Mouse (Mus musculus) midbrain, embryonic 15.5 days (tissue): Measurements from ENCODE around the gene Sort1. TPM values are rescaled to one million over a fixed set of nuclear protein-coding genes. Genes with fewer than 3 reads are reported as not detected.
A peak's percentile ranks its signal among the peaks of the same experiment; 100 is the strongest.
"Not testable (repeated sequence)": the region's sequence is repeated elsewhere in the genome, so short reads cannot be mapped to it uniquely, and the experiment has no call there.

Experiments
- ATAC-seq: fragments of 200-750 bp; cut with Nextera tagmentation; replicated peaks from 2 replicates; pipeline ENCODE4 v1.8.0; 2017; ENCODE audit warnings: moderate TSS enrichment
- H3K27ac ChIP-seq: fragments of 300-500 bp; sonication (generic); 2 replicates; pipeline ENCODE4 v1.5.1; 2015; ENCODE audit warnings: mild to moderate bottlenecking, inconsistent platforms
- H3K27me3 ChIP-seq: fragments of 300-500 bp; sonication (generic); replicated peaks from 2 replicates; pipeline ENCODE4 v1.6.1; 2015; ENCODE audit warnings: inconsistent platforms
- H3K36me3 ChIP-seq: fragments of 300-500 bp; sonication (generic); replicated peaks from 2 replicates; pipeline ENCODE4 v1.6.1; 2015; ENCODE audit warnings: inconsistent platforms
- H3K4me1 ChIP-seq: fragments of 300-500 bp; sonication (generic); 2 replicates; pipeline ENCODE4 v1.6.1; 2015; ENCODE audit warnings: inconsistent platforms
- H3K4me2 ChIP-seq: fragments of 300-500 bp; sonication (generic); 2 replicates; pipeline ENCODE4 v1.6.1; 2015; ENCODE audit warnings: inconsistent platforms, mild to moderate bottlenecking, moderate library complexity
- H3K4me3 ChIP-seq: fragments of 300-500 bp; sonication (generic); 2 replicates; pipeline ENCODE4 v1.5.1; 2015; ENCODE audit warnings: mild to moderate bottlenecking, inconsistent platforms
- H3K9ac ChIP-seq: fragments of 300-500 bp; sonication (generic); 2 replicates; pipeline ENCODE4 v1.6.1; 2015; ENCODE audit warnings: mild to moderate bottlenecking, inconsistent platforms
- H3K9me3 ChIP-seq: fragments of 300-500 bp; sonication (generic); 2 replicates; pipeline ENCODE4 v1.6.1; 2016; ENCODE audit warnings: inconsistent platforms
- WGBS: fragments of 180-500 bp; shearing (Covaris S2); methylation state at CpG from one replicate; pipeline ENCODE4 v1.1.7; 2015; ENCODE audit warnings: mixed read lengths; 5-methylcytosine and 5-hydroxymethylcytosine counted together
- polyA plus RNA-seq: library from polyadenylated mRNA; unstranded; fragments of >200 nt; fragmentation: Nextera tagmentation; extraction: Ambion mirVana; gene quantifications from 2 replicates; pipeline ENCODE4 v1.2.1, GENCODE M21; 2015

Sort1 gene
- polyA plus RNA-seq, result 22.1 and 22.3 TPM in 2 replicates

DNA sequence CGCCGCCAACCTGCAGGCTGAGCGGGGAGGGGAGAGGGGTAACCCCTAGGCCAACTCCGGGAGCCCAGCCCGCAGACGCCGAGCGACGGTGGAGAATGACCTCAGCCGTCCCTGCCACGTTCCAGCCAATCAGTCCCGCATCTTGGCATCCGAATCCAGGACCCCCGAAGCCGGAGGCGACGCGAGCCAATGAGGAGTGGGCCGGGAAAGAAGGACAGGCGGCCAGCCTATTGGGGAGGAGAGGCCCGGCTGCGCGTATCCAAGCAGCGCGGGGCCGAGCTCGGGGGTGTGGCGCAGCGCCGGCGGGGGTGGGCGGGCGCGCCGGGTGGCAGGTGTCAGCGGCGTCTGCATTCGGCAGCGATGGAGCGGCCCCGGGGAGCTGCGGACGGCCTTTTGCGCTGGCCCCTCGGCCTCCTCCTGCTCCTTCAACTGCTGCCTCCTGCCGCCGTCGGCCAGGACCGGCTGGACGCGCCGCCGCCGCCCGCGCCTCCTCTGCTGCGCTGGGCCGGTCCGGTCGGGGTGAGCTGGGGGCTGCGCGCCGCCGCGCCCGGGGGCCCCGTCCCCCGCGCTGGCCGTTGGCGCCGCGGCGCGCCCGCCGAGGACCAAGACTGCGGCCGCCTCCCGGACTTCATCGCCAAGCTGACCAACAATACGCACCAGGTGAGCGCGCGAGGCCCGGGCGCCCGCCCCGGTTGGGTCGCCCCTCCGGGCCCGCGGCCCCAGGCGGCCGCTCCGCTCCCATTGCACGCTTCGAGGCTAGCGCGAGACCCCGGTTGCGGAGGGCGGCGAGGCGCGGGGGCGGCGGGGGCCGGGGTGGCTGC is at the start of gene Sort1:
TSS of gene Sort1 (plus strand) at position 302 of the 821 bp plus-strand sequence.
- peak within 1 kb of the TSS; percentile 89 for H3K27ac ChIP-seq
- peak within 1 kb of the TSS; percentile 88 for H3K4me3 ChIP-seq
- H3K4me2 ChIP-seq, result peak within 1 kb of the TSS; percentile 61
- no peaks in the 10 kb centered on the region for H3K27me3 ChIP-seq
- no peaks in the 10 kb centered on the region for H3K36me3 ChIP-seq
- peaks cover 52% of the 10 kb centered on the region for H3K4me1 ChIP-seq
- H3K9me3 ChIP-seq, result no peaks in the 10 kb centered on the region
- under 1% methylated on average over 76 of the region's 109 CpGs for WGBS
- peak within 1 kb of the TSS; percentile 90 for H3K9ac ChIP-seq
- peak; percentile 99 for ATAC-seq

DNA sequence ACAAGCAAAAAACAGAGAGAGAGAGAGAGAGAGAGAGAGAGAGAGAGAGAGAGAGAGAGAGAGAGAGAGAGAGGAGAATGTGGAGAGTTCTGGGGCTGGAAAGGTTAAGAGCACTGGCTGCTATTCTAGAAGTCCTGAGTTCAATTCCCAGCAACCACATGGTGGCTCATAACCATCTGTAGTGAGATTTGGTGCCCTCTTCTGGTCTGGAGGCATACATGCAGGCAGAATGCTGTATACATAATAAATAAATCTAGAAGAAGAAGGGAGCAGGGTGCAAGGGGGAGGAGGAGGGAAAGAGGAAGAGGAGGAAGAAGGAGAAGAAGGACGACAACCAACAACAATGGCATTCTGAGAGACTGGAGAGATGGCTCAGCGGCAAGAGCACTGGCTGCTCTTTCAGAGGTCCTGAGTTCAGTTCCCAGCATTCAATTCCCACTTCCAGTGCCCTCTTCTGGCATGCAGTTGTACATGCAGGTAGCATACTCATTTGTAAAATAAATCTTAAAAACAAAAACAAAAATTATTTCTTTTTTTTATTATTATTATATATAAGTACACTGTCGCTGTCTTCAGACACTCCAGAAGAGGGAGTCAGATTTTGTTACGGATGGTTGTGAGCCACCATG is 46.3 kb upstream of the Sort1 start:
- not testable (repeated sequence) for H3K9me3 ChIP-seq, H3K36me3 ChIP-seq, H3K4me3 ChIP-seq, H3K27ac ChIP-seq, H3K4me2 ChIP-seq, H3K9ac ChIP-seq, ATAC-seq, H3K27me3 ChIP-seq, H3K4me1 ChIP-seq
- 87% methylated on average over 4 of the region's 4 CpGs for WGBS

DNA sequence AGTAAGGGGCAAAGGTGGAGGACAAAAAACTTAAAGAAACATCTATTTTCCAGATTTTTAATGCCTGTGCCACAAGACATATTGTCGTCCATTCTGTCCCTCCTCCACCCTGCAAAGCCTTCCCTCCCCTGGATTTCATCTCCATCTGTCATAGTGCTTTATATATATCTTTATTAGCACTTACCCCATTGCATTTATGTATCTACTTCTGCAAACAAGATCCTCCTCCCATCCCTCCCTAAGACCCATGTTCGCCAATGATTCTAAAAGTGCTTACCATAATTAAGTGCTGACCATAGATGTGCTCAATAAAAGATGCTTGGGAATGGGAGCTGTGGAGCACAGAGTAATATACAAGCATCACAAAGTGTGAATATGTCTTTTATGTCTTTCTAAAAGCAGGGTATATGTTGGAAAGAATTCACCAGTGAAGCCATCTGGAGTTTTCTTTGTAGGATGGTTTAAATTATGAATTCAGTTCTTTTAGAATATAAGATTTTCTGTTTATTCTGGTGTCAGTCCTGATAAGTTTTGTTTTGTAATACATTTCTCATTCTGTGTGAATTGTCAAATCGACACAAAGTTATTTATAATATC is 42.5 kb upstream of the Sort1 start:
- H3K4me3 ChIP-seq, result no peak overlapping the region
- no peak overlapping the region for H3K9ac ChIP-seq
- no peaks in the 10 kb centered on the region for H3K9me3 ChIP-seq
- H3K4me1 ChIP-seq, result no peaks in the 10 kb centered on the region
- H3K36me3 ChIP-seq, result no peaks in the 10 kb centered on the region
- H3K27me3 ChIP-seq, result no peaks in the 10 kb centered on the region
- H3K4me2 ChIP-seq, result no peak overlapping the region
- H3K27ac ChIP-seq, result no peak overlapping the region
- no peak for ATAC-seq
- 91% methylated on average over 3 of the region's 3 CpGs for WGBS

DNA sequence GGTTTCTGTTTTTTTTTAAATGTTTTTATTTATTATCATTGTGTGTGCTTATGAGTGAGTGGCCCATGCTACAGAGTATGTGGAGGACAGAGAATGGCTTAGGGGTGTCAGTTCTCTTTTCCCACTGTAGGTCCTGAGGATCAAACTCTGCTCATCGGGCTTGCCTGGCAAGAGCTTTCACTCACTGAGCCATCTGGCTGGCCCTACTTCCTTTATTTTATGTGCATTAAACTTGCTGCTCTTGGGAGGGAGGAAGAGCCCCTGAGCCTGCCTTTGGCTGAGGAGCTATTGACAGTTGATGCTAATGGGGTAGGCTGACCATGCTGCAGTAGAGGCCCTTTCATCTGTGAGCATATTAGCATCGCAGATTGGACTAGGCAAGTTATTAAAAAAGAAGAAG is 37.0 kb upstream of the Sort1 start:
- H3K9me3 ChIP-seq, result no peaks in the 10 kb centered on the region
- H3K36me3 ChIP-seq, result no peaks in the 10 kb centered on the region
- H3K4me3 ChIP-seq, result no peak overlapping the region
- no peaks in the 10 kb centered on the region for H3K4me1 ChIP-seq
- no peak overlapping the region for H3K9ac ChIP-seq
- ATAC-seq, result no peak
- no peak overlapping the region for H3K27ac ChIP-seq
- H3K27me3 ChIP-seq, result no peaks in the 10 kb centered on the region
- 81% methylated on average over 2 of the region's 2 CpGs for WGBS
- no peak overlapping the region for H3K4me2 ChIP-seq

DNA sequence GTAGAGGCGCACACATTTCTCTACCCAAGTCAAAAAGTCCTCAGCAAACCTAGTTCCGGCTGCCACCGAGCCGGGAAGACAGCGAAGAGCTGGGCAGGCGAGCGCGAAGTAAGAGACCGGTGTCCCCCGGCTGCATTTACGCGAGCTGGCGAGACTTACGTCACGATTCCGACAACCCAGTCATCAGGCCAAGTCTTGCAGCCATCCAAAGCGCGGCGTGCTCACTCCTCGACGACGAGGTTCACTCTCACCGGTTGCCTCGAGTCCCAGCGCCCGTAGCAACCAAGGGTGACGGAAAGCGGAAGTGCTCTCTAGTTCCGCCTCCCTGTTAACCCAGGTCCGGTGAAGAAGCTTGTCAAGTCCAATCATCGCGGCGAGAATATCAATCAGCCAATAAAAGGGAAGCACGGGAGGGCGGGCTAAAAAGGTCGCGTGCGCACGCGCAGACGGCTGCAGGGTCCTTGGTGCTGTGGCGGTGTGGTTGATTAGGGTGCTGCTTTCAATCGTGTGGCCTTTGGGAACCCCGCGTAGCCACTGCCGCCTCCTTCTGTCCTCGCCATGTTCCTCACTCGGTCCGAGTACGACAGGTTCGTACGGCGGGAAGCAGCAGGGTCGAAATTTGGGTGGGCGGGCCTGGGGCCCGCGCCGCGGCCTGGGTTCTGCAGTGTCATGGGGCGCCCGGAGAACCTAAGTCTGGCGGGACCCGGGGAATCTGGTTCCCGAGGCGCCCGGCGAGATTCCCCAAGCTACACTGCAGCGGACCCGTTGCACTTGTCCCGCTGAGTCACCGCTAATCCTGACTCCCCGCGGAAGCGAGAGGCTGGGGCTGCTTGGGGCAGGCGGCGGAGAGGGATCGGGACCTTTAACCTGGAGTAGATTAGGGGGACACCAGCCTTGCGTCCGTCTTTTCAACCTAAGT is 26.9 kb upstream of the Sort1 start, which contains the start of gene Psma5:
TSS of gene Psma5 (plus strand) at position 208 of the 919 bp plus-strand sequence.
- H3K9ac ChIP-seq, result peak within 1 kb of the TSS; percentile 92
- H3K27me3 ChIP-seq, result no peaks in the 10 kb centered on the region
- H3K4me3 ChIP-seq, result peak within 1 kb of the TSS; percentile 100
- peak within 1 kb of the TSS; percentile 45; the same call in 1 of the 2 replicates for H3K27ac ChIP-seq
- peaks cover 3% of the 10 kb centered on the region; the same call in 1 of the 2 replicates for H3K36me3 ChIP-seq
- WGBS, result under 1% methylated on average over 79 of the region's 79 CpGs
- peaks cover 28% of the 10 kb centered on the region for H3K4me1 ChIP-seq
- no peaks in the 10 kb centered on the region for H3K9me3 ChIP-seq
- peak; percentile 99 for ATAC-seq
- H3K4me2 ChIP-seq, result peak within 1 kb of the TSS; percentile 84

DNA sequence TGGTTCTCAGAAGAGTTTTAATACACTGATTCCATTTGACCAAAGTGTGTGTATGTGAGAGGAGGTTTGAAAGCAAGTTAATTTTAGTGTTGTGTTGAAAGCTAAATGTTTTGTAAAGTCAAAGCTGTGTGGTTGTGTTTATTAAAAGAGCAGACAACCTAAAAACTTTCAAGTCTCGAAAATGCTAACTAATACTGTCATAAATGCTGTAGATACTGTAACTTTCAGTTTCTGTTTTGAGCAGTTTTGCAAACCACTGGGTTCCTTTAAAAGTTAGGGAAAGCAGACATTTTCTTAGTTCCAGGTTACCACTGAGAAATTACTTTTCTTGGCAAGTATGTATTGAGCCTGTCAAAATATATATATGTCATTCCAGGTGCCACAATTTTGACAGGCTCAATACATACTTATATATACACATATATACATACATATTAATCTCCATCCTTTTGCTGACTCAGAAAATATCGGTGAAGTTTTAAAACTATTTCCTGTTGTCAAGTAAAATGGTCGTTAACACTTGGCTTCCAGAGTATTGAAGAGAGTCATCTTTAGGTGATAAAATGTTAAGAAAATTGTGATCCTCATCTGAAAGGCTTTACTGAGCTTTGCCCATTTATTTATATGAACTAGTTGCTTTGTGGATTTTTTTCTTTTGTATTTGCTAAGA is 25.9 kb upstream of the Sort1 start:
- WGBS, result 81% methylated on average over 3 of the region's 3 CpGs
- Histone ChIP-seq H3K4me3 (peak overlapping the region; percentile 100), H3K27ac (no peak overlapping the region), H3K9ac (peak overlapping the region; percentile 92), H3K27me3 (no peaks in the 10 kb centered on the region), H3K9me3 (no peaks in the 10 kb centered on the region), H3K4me2 (peak overlapping the region; percentile 84), H3K4me1 (peaks cover 28% of the 10 kb centered on the region), H3K36me3 (peaks cover 9% of the 10 kb centered on the region)
- ATAC-seq, result no peak

DNA sequence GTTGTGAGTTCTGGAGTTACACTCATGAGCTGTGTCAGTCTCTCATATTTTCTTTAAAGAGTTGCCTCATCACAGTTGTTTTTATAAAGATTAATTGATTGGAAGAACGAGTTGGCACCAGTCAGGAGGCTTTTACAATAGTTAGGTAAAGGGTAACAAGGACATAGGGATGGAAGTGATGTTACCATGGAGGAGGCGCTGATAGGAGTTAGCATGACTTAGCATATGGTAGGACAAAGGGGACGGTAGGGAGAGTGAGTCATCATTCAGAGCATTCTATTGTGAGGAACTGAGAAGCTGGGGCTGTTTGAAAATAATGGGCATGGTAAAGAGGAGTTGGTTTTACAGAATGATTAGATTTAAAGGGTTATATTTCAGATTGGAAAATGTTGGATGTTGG is 24.6 kb upstream of the Sort1 start:
- H3K9me3 ChIP-seq, result no peaks in the 10 kb centered on the region
- peaks cover 28% of the 10 kb centered on the region for H3K4me1 ChIP-seq
- H3K36me3 ChIP-seq, result peaks cover 13% of the 10 kb centered on the region
- H3K4me2 ChIP-seq, result no peak overlapping the region
- 76% methylated on average over 3 of the region's 3 CpGs for WGBS
- H3K27me3 ChIP-seq, result no peaks in the 10 kb centered on the region
- no peak overlapping the region for H3K27ac ChIP-seq
- no peak overlapping the region for H3K4me3 ChIP-seq
- ATAC-seq, result no peak
- H3K9ac ChIP-seq, result no peak overlapping the region

DNA sequence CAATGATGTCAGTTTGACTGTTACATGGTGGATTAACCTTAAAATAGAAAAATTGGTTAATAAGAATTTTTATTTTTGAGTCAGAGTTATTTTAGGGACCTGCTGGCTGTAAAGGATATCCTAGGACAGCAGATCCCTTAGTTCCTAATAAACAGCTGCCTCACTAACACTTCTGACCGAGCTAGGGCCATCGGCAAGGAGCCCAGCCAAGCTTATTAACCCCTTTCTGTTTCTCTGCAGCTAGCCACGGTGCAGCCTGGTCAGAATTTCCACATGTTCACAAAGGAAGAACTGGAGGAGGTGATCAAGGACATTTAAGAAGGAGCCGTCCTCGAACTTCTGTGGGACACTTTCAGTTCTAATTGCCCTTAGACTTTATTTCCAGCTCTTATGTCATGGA is 4.4 kb upstream of the Sort1 start:
- peaks cover 29% of the 10 kb centered on the region; the same call in 1 of the 2 replicates for H3K36me3 ChIP-seq
- H3K4me3 ChIP-seq, H3K4me1 ChIP-seq, H3K4me2 ChIP-seq, H3K9me3 ChIP-seq, H3K27me3 ChIP-seq, ATAC-seq, H3K9ac ChIP-seq, H3K27ac ChIP-seq: not testable (repeated sequence)
- WGBS, result 84% methylated on average over 5 of the region's 5 CpGs

DNA sequence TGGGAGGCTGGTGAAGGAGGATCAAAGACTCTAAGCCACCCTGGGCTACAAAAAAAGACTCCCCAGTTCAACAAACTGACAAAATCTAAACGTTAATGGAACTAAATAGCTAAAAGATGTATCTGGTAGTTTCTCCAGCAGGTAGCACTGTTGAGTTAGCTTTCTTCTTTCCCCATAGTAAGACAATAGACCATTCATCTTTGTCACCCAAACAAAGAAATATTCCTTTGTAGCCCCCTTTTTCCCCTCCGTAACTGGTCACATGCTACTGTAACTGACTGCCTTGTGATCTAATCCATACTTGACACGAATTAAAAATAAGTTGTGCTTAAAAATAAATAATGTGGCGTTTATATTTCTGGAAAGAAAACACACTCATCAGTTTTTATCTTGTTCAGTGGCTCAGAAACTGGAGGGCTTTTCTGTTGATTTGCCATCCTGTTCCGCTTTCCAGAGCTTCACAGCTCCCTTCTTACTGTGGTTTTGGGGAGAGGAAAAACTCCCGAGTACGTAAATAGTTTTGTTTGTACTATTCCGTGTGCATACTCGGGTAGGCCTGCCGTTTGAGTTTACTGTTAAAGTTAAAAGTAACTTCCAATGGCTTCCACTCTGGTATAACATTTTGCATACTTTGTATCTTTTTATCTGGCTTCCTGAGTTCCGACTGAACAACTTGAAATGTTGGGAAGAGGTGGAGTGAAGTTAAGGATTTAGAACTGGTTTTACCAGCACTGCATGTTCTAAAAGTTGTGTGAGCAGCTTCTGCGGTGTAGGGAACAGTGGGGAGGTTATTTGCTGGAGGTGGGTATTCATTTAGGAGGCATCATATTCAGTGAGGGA is 1.3 kb upstream of the Sort1 start:
- no peaks in the 10 kb centered on the region for H3K27me3 ChIP-seq
- peak overlapping the region; percentile 10; the same call in 1 of the 2 replicates for H3K9ac ChIP-seq
- peaks cover 39% of the 10 kb centered on the region for H3K4me1 ChIP-seq
- peak overlapping the region; percentile 89 for H3K27ac ChIP-seq
- peak overlapping the region; percentile 61 for H3K4me2 ChIP-seq
- peak overlapping the region; percentile 88 for H3K4me3 ChIP-seq
- H3K36me3 ChIP-seq, result 0 out of 2 replicates have a peak, but pooled peaks cover 9% of the 10 kb centered on the region
- 21% methylated on average over 12 of the region's 12 CpGs for WGBS
- H3K9me3 ChIP-seq, result no peaks in the 10 kb centered on the region
- no peak for ATAC-seq

DNA sequence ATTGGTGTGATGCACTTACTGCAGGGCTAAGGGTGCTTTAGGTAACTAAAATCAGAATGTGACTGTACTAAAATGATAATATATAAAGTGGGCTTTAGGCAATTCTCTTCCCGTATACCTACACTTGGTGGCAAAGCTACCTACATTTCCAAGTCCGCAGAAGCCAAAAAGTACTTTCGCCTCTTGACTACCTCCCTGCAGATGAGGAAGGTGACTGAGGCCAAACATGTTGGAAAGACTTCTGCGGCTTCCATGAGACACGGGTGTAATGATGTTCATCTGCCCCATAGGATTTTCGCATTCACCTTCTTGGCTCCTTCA is 681 bp upstream of the Sort1 start:
- 0 out of 2 replicates have a peak, but pooled peaks cover 3% of the 10 kb centered on the region for H3K36me3 ChIP-seq
- 6% methylated on average over 6 of the region's 6 CpGs for WGBS
- H3K4me1 ChIP-seq, result peaks cover 44% of the 10 kb centered on the region
- peak overlapping the region; percentile 89 for H3K27ac ChIP-seq
- no peaks in the 10 kb centered on the region for H3K9me3 ChIP-seq
- peak overlapping the region; percentile 64 for H3K9ac ChIP-seq
- no peak for ATAC-seq
- H3K27me3 ChIP-seq, result no peaks in the 10 kb centered on the region
- peak overlapping the region; percentile 88 for H3K4me3 ChIP-seq
- H3K4me2 ChIP-seq, result peak overlapping the region; percentile 61
